Mouse (Mus musculus): ENCODE measurements around the gene Gm5286. TPM values are rescaled to one million over a fixed set of nuclear protein-coding genes. Genes with fewer than 3 reads are reported as not detected.
"Not testable (repeated sequence)": the region's sequence is repeated elsewhere in the genome, so short reads cannot be mapped to it uniquely, and the experiment has no call there.

Gm5286 gene
- not detected for total RNA-seq (2022)

GRCm38 (mm10) chr3:94196414-94196813 is at the start of gene Gm5286:
TSS of gene Gm5286 (plus strand) at chr3:94196714.
- DNase-seq (ENCODE audit: low spot score in 2 of 2) = not testable (repeated sequence)

GRCm38 (mm10) chr3:94167351-94167750 is 29.2 kb upstream of the Gm5286 start:
- DNase-seq (ENCODE audit: low spot score in 2 of 2) = not testable (repeated sequence)

- not testable (repeated sequence) for DNase-seq (ENCODE audit: low spot score in 2 of 2)
These were observed 18.4 kb upstream of the Gm5286 start, which contains the start of gene Gm10696 for GRCm38 (mm10) chr3:94178093-94178492. TSS of gene Gm10696 (minus strand) at chr3:94178193.

Other genes with a start within 250 kb of the Gm5286 start
- gene Tdpoz5, start 235.4 kb upstream of the Gm5286 start, total RNA-seq (2022) = not detected
- gene Gm9125, start 141.8 kb upstream of the Gm5286 start, total RNA-seq (2022) = not detected
- gene Gm10697, start 124.1 kb upstream of the Gm5286 start, total RNA-seq (2022) = not detected
- gene Gm10696, start 18.5 kb upstream of the Gm5286 start, total RNA-seq (2022) = not detected
- gene Gm4778, start 67.3 kb downstream of the Gm5286 start, total RNA-seq (2022) = not detected
- gene Them4, start 113.4 kb downstream of the Gm5286 start, total RNA-seq (2022) = 1 to 10 TPM; 5.5 to 7.3 (median 6.0) TPM
- gene Them5, start 145.4 kb downstream of the Gm5286 start, total RNA-seq (2022) = not detected
- not detected for gene C2cd4d, start 165.7 kb downstream of the Gm5286 start, total RNA-seq (2022)
- 100 to 1,000 TPM in 3 of 4 experiments, 10 to 100 TPM in 1; 97.2 to 109 (median 105) TPM for gene Rorc, start 176.1 kb downstream of the Gm5286 start, total RNA-seq (2022)
- gene Lingo4, start 201.8 kb downstream of the Gm5286 start, total RNA-seq (2022) = under 1 TPM; 0.29 to 0.40 (median 0.33) TPM
- 1 to 10 TPM; 5.3 to 6.6 (median 6.1) TPM for gene Tdrkh, start 216.6 kb downstream of the Gm5286 start, total RNA-seq (2022)
- 10 to 100 TPM; 29.1 to 33.8 (median 32.0) TPM for gene Mrpl9, start 246.6 kb downstream of the Gm5286 start, total RNA-seq (2022)
- not detected for gene Oaz3, start 247.2 kb downstream of the Gm5286 start, total RNA-seq (2022)

Measured in gastrocnemius, adult 8-10 months (tissue).